Mouse (Mus musculus) colon, adult 2 months (tissue): ENCODE data around the gene Kcnip4. TPM values are rescaled to one million over a fixed set of nuclear protein-coding genes. Genes with fewer than 3 reads are reported as not detected.

Source experiments
- polyA plus RNA-seq: library from polyadenylated mRNA; depleted of rRNA; stranded (reverse); fragments of >200 nt; gene quantifications from 2 replicates; pipeline ENCODE4 v1.2.3, GENCODE M21; 2012; rRNA removed

Gene Kcnip4
- polyA plus RNA-seq = 0.80 and 0.88 TPM in 2 replicates

GRCm38 (mm10) chr5:49524394-49525241 is at the start of gene Kcnip4:
Gene Kcnip4, minus strand, starts transcription at chr5:49524907.

